Mouse (Mus musculus) hindbrain, embryonic 14.5 days (tissue): ENCODE measurements around the gene Gpr135. TPM values are rescaled to one million over a fixed set of nuclear protein-coding genes. Genes with fewer than 3 reads are reported as not detected.
"Not testable (repeated sequence)": the region's sequence is repeated elsewhere in the genome, so short reads cannot be mapped to it uniquely, and the experiment has no call there.

Experiments used
- ATAC-seq: fragments of 200-750 bp; cut with Nextera tagmentation; 2 replicates; pipeline ENCODE4 v1.8.0; 2017; ENCODE audit warnings: moderate number of reproducible peaks, mild to moderate bottlenecking, moderate TSS enrichment, moderate library complexity; ENCODE audit not compliant: low FRiP score
- DNase-seq: peaks from one replicate; pipeline ENCODE4 v3.0.0-alpha.2; 2015; ENCODE audit warnings: low spot score
- H3K27ac ChIP-seq: fragments of 300-500 bp; sonication (generic); 2 replicates; pipeline ENCODE4 v1.5.1; 2014; ENCODE audit warnings: mild to moderate bottlenecking, moderate library complexity
- H3K27me3 ChIP-seq: fragments of 300-500 bp; sonication (generic); 2 replicates; pipeline ENCODE4 v1.6.1; 2014; ENCODE audit warnings: mild to moderate bottlenecking, low read length, mixed read lengths; ENCODE audit not compliant: control insufficient read depth, insufficient read depth
- H3K36me3 ChIP-seq: fragments of 300-500 bp; sonication (generic); replicated peaks from 2 replicates; pipeline ENCODE4 v1.6.1; 2014; ENCODE audit not compliant: control insufficient read depth, insufficient read depth
- H3K4me1 ChIP-seq: fragments of 300-500 bp; sonication (generic); replicated peaks from 2 replicates; pipeline ENCODE4 v1.6.1; 2014; ENCODE audit warnings: antibody characterized with exemption, low read length, mixed read lengths; ENCODE audit not compliant: control insufficient read depth, insufficient read depth
- H3K4me2 ChIP-seq: fragments of 300-500 bp; sonication (generic); replicated peaks from 2 replicates; pipeline ENCODE4 v1.6.1; 2014; ENCODE audit warnings: mild to moderate bottlenecking, moderate library complexity
- H3K4me3 ChIP-seq: fragments of 300-500 bp; sonication (generic); replicated peaks from 2 replicates; pipeline ENCODE4 v1.5.1; 2014; ENCODE audit warnings: mild to moderate bottlenecking, low read length
- H3K9ac ChIP-seq: fragments of 300-500 bp; sonication (generic); 2 replicates; pipeline ENCODE4 v1.6.1; 2014
- H3K9me3 ChIP-seq: fragments of 300-500 bp; sonication (generic); 2 replicates; pipeline ENCODE4 v1.6.1; 2016; ENCODE audit warnings: low read length; ENCODE audit not compliant: control insufficient read depth
- WGBS: fragments of 180-500 bp; shearing (Covaris S2); extraction: QIAGEN DNeasy Blood & Tissue Kit; methylation state at CpG from one replicate; pipeline ENCODE4 v1.1.7; 2014; 5-methylcytosine and 5-hydroxymethylcytosine counted together
- polyA plus RNA-seq: library from polyadenylated mRNA; unstranded; fragments of >200 nt; fragmentation: Nextera tagmentation; extraction: Ambion mirVana; gene quantifications from 2 replicates; pipeline ENCODE4 v1.2.1, GENCODE M21; 2014

Gene Gpr135
- polyA plus RNA-seq, 1 experiment from 2014 or later: 7.3 TPM

- no peaks in the 10 kb centered on the region; the same call in 1 of the 2 replicates for H3K4me1 ChIP-seq
- H3K27me3 ChIP-seq: peaks cover 7% of the 10 kb centered on the region; the same call in 1 of the 2 replicates
- H3K9ac ChIP-seq: peak overlapping the region; percentile 90
- H3K4me2 ChIP-seq: peak overlapping the region; percentile 86
- WGBS: 4% methylated on average over 40 of the region's 40 CpGs
- no peaks in the 10 kb centered on the region for H3K36me3 ChIP-seq
- peak overlapping the region; percentile 94 for H3K27ac ChIP-seq
- DNase-seq (peak; percentile 55), ATAC-seq (peak; percentile 80)
- peak overlapping the region; percentile 76 for H3K4me3 ChIP-seq
- H3K9me3 ChIP-seq: no peaks in the 10 kb centered on the region
Observed at GRCm38 (mm10) chr12:72069626-72070326, 1.1 kb downstream of the Gpr135 start.

GRCm38 (mm10) chr12:72057780-72058179 lies 13.1 kb downstream of the Gpr135 start:
- no peaks in the 10 kb centered on the region for H3K4me1 ChIP-seq
- no peak overlapping the region for H3K4me2 ChIP-seq
- 91% methylated on average over 1 of the region's 1 CpGs for WGBS
- DNase-seq (no peak), ATAC-seq (no peak)
- no peak overlapping the region for H3K4me3 ChIP-seq
- H3K9ac ChIP-seq: no peak overlapping the region
- no peaks in the 10 kb centered on the region for H3K27me3 ChIP-seq
- H3K36me3 ChIP-seq: no peaks in the 10 kb centered on the region
- H3K27ac ChIP-seq: no peak overlapping the region
- H3K9me3 ChIP-seq: no peaks in the 10 kb centered on the region

GRCm38 (mm10) chr12:72053851-72054250 lies 17.1 kb downstream of the Gpr135 start:
- WGBS: 39% methylated on average over 6 of the region's 6 CpGs
- Histone ChIP-seq H3K9me3 (peaks cover 14% of the 10 kb centered on the region), H3K4me2 (no peak overlapping the region), H3K36me3 (no peaks in the 10 kb centered on the region), H3K9ac (no peak overlapping the region), H3K4me3 (no peak overlapping the region), H3K4me1 (no peaks in the 10 kb centered on the region), H3K27me3 (no peaks in the 10 kb centered on the region), H3K27ac (no peak overlapping the region)
- DNase-seq (no peak), ATAC-seq (no peak)

GRCm38 (mm10) chr12:72053303-72053702 lies 17.6 kb downstream of the Gpr135 start:
- Histone ChIP-seq H3K9ac (no peak overlapping the region), H3K27ac (no peak overlapping the region), H3K9me3 (peaks cover 14% of the 10 kb centered on the region), H3K27me3 (no peaks in the 10 kb centered on the region), H3K4me2 (no peak overlapping the region), H3K36me3 (no peaks in the 10 kb centered on the region), H3K4me1 (no peaks in the 10 kb centered on the region), H3K4me3 (no peak overlapping the region)
- DNase-seq (peak; percentile 54), ATAC-seq (no peak)
- WGBS: 48% methylated on average over 6 of the region's 6 CpGs

- no peaks in the 10 kb centered on the region for H3K4me1 ChIP-seq
- H3K9me3 ChIP-seq: peaks cover 14% of the 10 kb centered on the region
- H3K9ac ChIP-seq: no peak overlapping the region
- no peak overlapping the region for H3K4me2 ChIP-seq
- ATAC-seq (no peak), DNase-seq (no peak)
- no peaks in the 10 kb centered on the region for H3K36me3 ChIP-seq
- no peak overlapping the region for H3K27ac ChIP-seq
- H3K27me3 ChIP-seq: no peaks in the 10 kb centered on the region
- WGBS: 83% methylated on average over 6 of the region's 6 CpGs
- H3K4me3 ChIP-seq: no peak overlapping the region
Observed at GRCm38 (mm10) chr12:72052571-72052970, 18.4 kb downstream of the Gpr135 start.

GRCm38 (mm10) chr12:72050821-72051220 lies 20.1 kb downstream of the Gpr135 start:
- ATAC-seq (no peak), DNase-seq (no peak)
- WGBS: 88% methylated on average over 4 of the region's 4 CpGs
- no peaks in the 10 kb centered on the region for H3K36me3 ChIP-seq
- no peak overlapping the region for H3K27ac ChIP-seq
- H3K4me3 ChIP-seq: no peak overlapping the region
- peaks cover 14% of the 10 kb centered on the region for H3K9me3 ChIP-seq
- no peaks in the 10 kb centered on the region for H3K27me3 ChIP-seq
- H3K4me2 ChIP-seq: no peak overlapping the region
- H3K9ac ChIP-seq: no peak overlapping the region
- no peaks in the 10 kb centered on the region for H3K4me1 ChIP-seq

- not testable (repeated sequence) for H3K27me3 ChIP-seq, H3K27ac ChIP-seq, H3K4me1 ChIP-seq, ATAC-seq, H3K4me2 ChIP-seq, H3K9ac ChIP-seq, H3K4me3 ChIP-seq, H3K36me3 ChIP-seq, DNase-seq
- peaks cover 14% of the 10 kb centered on the region for H3K9me3 ChIP-seq
- 92% methylated on average over 5 of the region's 5 CpGs for WGBS
Observed at GRCm38 (mm10) chr12:72050156-72050555, 20.8 kb downstream of the Gpr135 start.

GRCm38 (mm10) chr12:72047513-72047912 lies 23.4 kb downstream of the Gpr135 start:
- WGBS: 8% methylated on average over 2 of the region's 2 CpGs
- Histone ChIP-seq H3K27me3 (no peaks in the 10 kb centered on the region), H3K4me3 (no peak overlapping the region), H3K9ac (no peak overlapping the region), H3K36me3 (no peaks in the 10 kb centered on the region), H3K27ac (no peak overlapping the region), H3K9me3 (peaks cover 14% of the 10 kb centered on the region), H3K4me1 (no peaks in the 10 kb centered on the region), H3K4me2 (no peak overlapping the region)
- ATAC-seq: no peak
- DNase-seq: peak; percentile 75

- no peak overlapping the region for H3K27ac ChIP-seq
- H3K36me3 ChIP-seq: no peaks in the 10 kb centered on the region
- H3K9me3 ChIP-seq: no peaks in the 10 kb centered on the region
- H3K4me3 ChIP-seq: no peak overlapping the region
- 92% methylated on average over 3 of the region's 3 CpGs for WGBS
- DNase-seq (no peak), ATAC-seq (no peak)
- H3K4me1 ChIP-seq: no peaks in the 10 kb centered on the region
- H3K4me2 ChIP-seq: no peak overlapping the region
- no peaks in the 10 kb centered on the region for H3K27me3 ChIP-seq
- no peak overlapping the region for H3K9ac ChIP-seq
Observed at GRCm38 (mm10) chr12:72041238-72041637, 29.7 kb downstream of the Gpr135 start.

GRCm38 (mm10) chr12:72039501-72039900 lies 31.4 kb downstream of the Gpr135 start:
- Histone ChIP-seq H3K27ac (no peak overlapping the region), H3K9me3 (no peaks in the 10 kb centered on the region), H3K4me2 (no peak overlapping the region), H3K4me3 (no peak overlapping the region), H3K4me1 (no peaks in the 10 kb centered on the region), H3K36me3 (no peaks in the 10 kb centered on the region), H3K9ac (no peak overlapping the region), H3K27me3 (no peaks in the 10 kb centered on the region)
- no peak for DNase-seq
- 74% methylated on average over 8 of the region's 8 CpGs for WGBS
- no peak for ATAC-seq
